Mouse (Mus musculus) C3H10T1/2 (cell line): ENCODE measurements around the gene Shld1. TPM values are rescaled to one million over a fixed set of nuclear protein-coding genes. Genes with fewer than 3 reads are reported as not detected.

ENCODE experiments used
- polyA plus RNA-seq, 2 experiments: library from polyadenylated mRNA; unstranded; fragments of >200 nt; fragmentation: generic; extraction: Trizol; gene quantifications; one replicate each; pipeline ENCODE4 v1.2.1; 2012; ENCODE audit warnings: missing spikeins in 2 of 2

The Shld1 gene
- polyA plus RNA-seq = 1 to 10 TPM; 4.0 to 7.8 TPM

DNA sequence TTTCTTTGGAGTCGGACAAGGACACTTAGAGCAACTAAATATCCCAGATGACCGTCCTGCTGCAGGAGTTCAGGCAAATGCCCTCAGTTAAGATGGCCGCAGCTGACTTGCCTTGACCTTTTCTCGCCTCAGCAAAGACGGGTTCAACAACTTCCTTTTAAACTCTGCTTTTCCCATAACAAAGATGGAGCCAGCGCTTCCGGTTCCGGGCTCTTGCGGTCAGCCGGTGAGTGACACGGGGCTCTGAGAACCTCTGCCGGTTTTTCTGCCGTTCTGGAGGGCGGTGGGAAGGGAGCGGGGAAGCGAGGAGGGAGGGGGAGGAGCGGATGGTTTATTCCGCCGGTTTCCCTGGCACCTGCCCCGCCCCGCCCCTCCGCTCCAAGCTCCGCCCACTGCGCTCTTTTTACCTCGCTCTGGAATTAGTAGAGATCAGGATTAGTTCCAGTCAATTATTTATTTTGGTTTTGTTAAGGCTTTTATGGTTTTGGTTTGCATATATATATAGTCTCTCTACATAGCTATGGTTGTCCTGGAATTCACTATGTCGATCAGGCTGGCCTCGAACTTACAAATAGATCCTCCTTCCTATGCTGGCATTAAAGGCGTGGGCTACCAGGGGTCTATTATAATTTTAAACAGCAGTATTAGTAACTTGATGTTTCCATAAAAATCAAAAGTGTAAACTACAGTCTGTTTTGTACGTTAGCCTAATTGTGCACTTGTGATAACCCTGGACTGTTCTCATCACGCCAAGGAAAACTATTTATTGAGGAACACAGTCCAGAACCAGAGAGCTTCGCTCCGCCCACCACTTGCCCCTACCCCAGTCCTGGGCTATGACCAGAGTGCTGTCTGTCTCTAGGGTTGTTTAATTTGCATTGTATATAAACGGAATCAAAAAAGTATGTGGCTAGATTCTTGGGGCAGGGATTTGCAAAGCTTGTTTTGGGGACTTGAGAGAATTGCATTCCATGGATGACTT lies at the start of gene Shld1:
Gene Shld1, plus strand, starts transcription at position 176 of the 982 bp plus-strand sequence.

GRCm38 (mm10) chr2:132780978-132781377 lies 94.2 kb downstream of the Shld1 start, which contains the start of gene Chgb:
Gene Chgb, plus strand, starts transcription at chr2:132781278.

Other genes with a start within 250 kb of the Shld1 start
- gene Gpcpd1, start 99.2 kb upstream of the Shld1 start, polyA plus RNA-seq = 1 to 10 TPM in 1 of 2 experiments, under 1 TPM in 1; 0.06 to 2.3 TPM
- under 1 TPM in 1 of 2 experiments, not detected in 1; 0.01 TPM for gene Chgb, start 94.3 kb downstream of the Shld1 start, polyA plus RNA-seq
- gene Trmt6, start 129.1 kb downstream of the Shld1 start, polyA plus RNA-seq = 1 to 10 TPM; 2.3 to 4.5 TPM
- 1 to 10 TPM in 1 of 2 experiments, under 1 TPM in 1; 0.13 to 1.8 TPM for gene Mcm8, start 129.2 kb downstream of the Shld1 start, polyA plus RNA-seq
- 10 to 100 TPM in 1 of 2 experiments, 1 to 10 TPM in 1; 8.5 to 14.0 TPM for gene Crls1, start 159.7 kb downstream of the Shld1 start, polyA plus RNA-seq
- under 1 TPM in 1 of 2 experiments, not detected in 1; 0.01 TPM for gene Lrrn4, start 194.0 kb downstream of the Shld1 start, polyA plus RNA-seq